Mouse (Mus musculus): ENCODE measurements around the gene Bsn.

Bsn gene

DNA sequence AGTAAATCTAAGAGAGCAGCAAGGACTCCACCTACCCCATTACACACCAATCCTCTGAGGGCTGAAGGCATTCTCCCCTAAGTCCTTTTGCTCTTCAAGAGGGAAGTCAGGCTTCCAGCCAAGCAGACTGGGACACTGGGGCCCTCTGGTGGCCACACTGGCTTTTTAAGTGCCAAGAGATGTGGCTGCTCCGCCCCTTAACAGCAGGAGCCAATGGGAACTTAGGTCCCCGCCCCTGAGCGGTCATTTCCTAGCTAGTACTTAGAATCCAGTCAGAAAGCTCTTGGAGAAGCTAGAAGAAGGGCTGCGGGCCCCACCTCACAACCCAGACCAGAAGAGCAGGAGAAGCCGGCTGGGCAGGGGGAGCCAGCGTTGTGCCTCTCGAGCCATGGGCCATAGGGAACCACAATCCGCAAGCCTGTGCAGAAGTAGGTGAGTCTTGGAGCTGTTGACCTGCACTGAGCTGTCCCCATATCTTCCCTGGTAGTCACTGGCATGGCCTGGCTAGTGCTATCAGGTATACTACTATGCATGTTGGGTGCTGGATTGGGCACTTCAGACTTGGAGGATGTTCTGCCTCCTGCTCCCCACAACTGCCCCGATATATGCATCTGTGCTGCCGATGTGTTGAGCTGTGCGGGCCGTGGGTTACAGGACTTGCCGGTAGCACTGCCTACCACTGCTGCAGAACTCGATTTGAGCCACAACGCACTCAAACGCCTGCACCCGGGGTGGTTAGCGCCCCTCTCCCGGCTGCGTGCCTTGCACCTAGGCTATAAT is 137.1 kb downstream of the Bsn start, which contains the start of gene Amigo3:
Amigo3 (plus strand) TSS at position 275 of the 780 bp plus-strand sequence.
- DNase-seq = peak; percentile 92

GRCm38 (mm10) chr9:108052411-108052810 is 137.8 kb downstream of the Bsn start:
- DNase-seq = no peak

DNA sequence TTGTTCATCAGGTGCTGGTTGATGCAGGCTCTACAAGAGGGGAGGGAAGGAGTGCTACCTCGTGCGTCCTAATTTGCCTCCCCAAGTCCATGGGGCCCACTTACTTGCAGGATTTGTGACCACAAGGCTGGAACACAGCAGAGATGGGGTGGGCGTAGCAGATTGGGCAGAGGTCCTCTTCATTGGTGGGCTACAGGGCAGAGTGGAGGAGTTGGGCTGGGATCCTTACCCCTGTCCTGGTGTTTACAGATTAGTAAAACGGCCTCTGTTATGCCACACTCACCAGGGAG is 138.3 kb downstream of the Bsn start:
- no peak for DNase-seq

- DNase-seq = no peak
Measured at GRCm38 (mm10) chr9:108051184-108051930, 138.8 kb downstream of the Bsn start.

GRCm38 (mm10) chr9:108049561-108050251 is 140.5 kb downstream of the Bsn start:
- no peak for DNase-seq

DNA sequence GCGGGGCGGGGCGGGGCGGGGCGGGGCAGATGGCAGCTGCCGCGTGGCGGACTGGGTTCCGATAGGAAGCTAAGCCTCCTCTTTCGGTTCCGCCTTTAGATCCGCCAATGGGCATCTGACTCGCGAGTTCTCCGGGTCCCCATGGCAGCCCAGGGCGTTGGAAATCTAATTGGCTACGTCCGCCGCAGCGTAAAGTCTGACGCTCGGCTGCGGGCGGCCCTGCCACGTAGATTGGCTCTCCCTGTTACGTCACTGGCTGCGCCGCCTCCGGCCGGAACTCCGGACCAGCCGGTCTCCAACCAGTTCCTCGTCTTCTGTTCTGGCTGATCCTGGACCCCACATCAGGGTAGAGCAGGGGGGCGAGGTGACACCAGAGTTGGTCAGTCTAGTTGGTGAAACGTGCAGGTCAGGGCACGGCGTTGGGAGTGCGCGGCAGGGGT is 141.1 kb downstream of the Bsn start, which contains the start of gene Gmppb:
Gmppb (plus strand) TSS at position 227 of the 440 bp plus-strand sequence.
- peak; percentile 96 for DNase-seq

DNA sequence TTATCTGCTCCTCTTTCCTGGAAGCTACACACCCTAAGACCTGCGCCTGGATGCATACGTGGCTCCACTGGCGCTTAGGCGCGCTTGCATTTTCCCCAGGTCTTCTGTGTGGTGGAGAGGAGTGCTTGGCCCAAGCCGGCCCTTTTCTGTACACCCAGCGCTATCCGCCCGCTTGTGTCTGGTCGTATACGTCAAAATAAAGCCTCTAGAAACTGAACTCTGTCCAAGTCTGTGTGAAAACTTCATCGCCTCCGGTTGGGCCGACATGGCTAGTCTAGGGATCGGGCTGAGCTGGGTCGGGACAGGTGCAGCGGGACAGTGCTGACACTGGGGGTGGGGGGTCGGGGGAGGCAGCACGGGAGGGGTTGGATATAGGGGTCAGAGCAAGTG is 141.6 kb downstream of the Bsn start:
- DNase-seq = no peak

GRCm38 (mm10) chr9:108047601-108048565 is 142.3 kb downstream of the Bsn start:
- DNase-seq = no peak

- DNase-seq = no peak
Measured at GRCm38 (mm10) chr9:108046582-108046981, 143.6 kb downstream of the Bsn start.
